In genomic region chr16:30497307-30497706, GRCm38 (mm10) we compare ENCODE assay signal across 34 mouse cellular contexts.
"Had no signal": no experiment of that assay in that cellular context is flagged by ENCODE, and none has a peak within 500 bp of the region (broad histone marks: within the 10 kb centered on the region; RNA-seq: fewer than 3 reads in every experiment).

No protein-coding gene starts in this region.

- H3K4me2 ChIP-seq: heart, embryonic 11.5 days; heart, embryonic 12.5 days; heart, embryonic 13.5 days; heart, embryonic 15.5 days; hindbrain, embryonic 12.5 days; hindbrain, embryonic 13.5 days; hindbrain, embryonic 14.5 days; hindbrain, embryonic 15.5 days; kidney, embryonic 15.5 days had no signal

- H3K27ac ChIP-seq: heart, adult 2 months; heart, embryonic 10.5 days; heart, embryonic 13.5 days; heart, embryonic 15.5 days; hindbrain, embryonic 10.5 days; hindbrain, embryonic 12.5 days; hindbrain, embryonic 13.5 days; hindbrain, embryonic 14.5 days; hindbrain, embryonic 15.5 days; hindbrain, postnatal 0 days; kidney, embryonic 15.5 days; kidney, postnatal 0 days; layer of hippocampus, adult 2 months; left cerebral cortex, adult 2 months had no signal

- H3K9me3 ChIP-seq: heart, embryonic 10.5 days; heart, embryonic 12.5 days; heart, embryonic 13.5 days; heart, embryonic 15.5 days; hindbrain, embryonic 10.5 days; hindbrain, embryonic 12.5 days; hindbrain, embryonic 13.5 days; hindbrain, embryonic 15.5 days; kidney, embryonic 15.5 days had no signal

- H3K27me3 ChIP-seq: heart, embryonic 12.5 days; hindbrain, embryonic 12.5 days; hindbrain, embryonic 15.5 days; kidney, embryonic 15.5 days had no signal

- DNase-seq: heart, adult 2 months; heart, postnatal 10 days; heart, postnatal 14 days; heart, postnatal 36 days; heart, postnatal 4 days; kidney, adult 11 months; kidney, adult 18-20 months; kidney, adult 2 months; kidney, adult 8-10 months; kidney, adult 9 months; kidney, postnatal 10 days; kidney, postnatal 14 days; kidney, postnatal 25 days; kidney, postnatal 36 days; kidney, postnatal 4 days; layer of hippocampus, adult 9-11 months; layer of hippocampus, postnatal 36 days had no signal

- ATAC-seq: hindbrain, embryonic 16.5 days; hindbrain, postnatal 0 days; inflammation-experienced regulatory T-cells, adult 6 months had no signal

- H3K9ac ChIP-seq: heart, embryonic 12.5 days; heart, embryonic 13.5 days; heart, embryonic 15.5 days; hindbrain, embryonic 12.5 days; hindbrain, embryonic 13.5 days; hindbrain, embryonic 14.5 days; hindbrain, embryonic 15.5 days; kidney, embryonic 15.5 days had no signal

- H3K4me3 ChIP-seq: heart, adult 2 months; heart, embryonic 10.5 days; heart, embryonic 12.5 days; heart, embryonic 13.5 days; heart, embryonic 15.5 days; hindbrain, embryonic 10.5 days; hindbrain, embryonic 12.5 days; hindbrain, embryonic 13.5 days; hindbrain, embryonic 15.5 days; kidney, embryonic 15.5 days; layer of hippocampus, adult 2 months; left cerebral cortex, adult 2 months had no signal

- H3K36me3 ChIP-seq: heart, embryonic 10.5 days; heart, embryonic 12.5 days; heart, embryonic 13.5 days; heart, embryonic 15.5 days; hindbrain, embryonic 10.5 days; hindbrain, embryonic 12.5 days; hindbrain, embryonic 13.5 days; hindbrain, embryonic 15.5 days; kidney, embryonic 15.5 days had no signal
